Mouse (Mus musculus) MEL-GATA-1-ER (cell line): Measurements from ENCODE around the gene Gatad2a.
A peak's percentile ranks its signal among the peaks of the same experiment; 100 is the strongest.
"Not testable (repeated sequence)": the region's sequence is repeated elsewhere in the genome, so short reads cannot be mapped to it uniquely, and the experiment has no call there.

Source experiments
- DNase-seq: peaks from one replicate; pipeline ENCODE4 v3.0.0-alpha.2; 2012; ENCODE audit warnings: low read depth; ENCODE audit errors: extremely low read depth

The Gatad2a gene

GRCm38 (mm10) chr8:69996589-69997285 lies 553 bp upstream of the Gatad2a start:
- no peak for DNase-seq

- peak; percentile 51 for DNase-seq
Observed at GRCm38 (mm10) chr8:69995422-69995775, 785 bp downstream of the Gatad2a start.

DNA sequence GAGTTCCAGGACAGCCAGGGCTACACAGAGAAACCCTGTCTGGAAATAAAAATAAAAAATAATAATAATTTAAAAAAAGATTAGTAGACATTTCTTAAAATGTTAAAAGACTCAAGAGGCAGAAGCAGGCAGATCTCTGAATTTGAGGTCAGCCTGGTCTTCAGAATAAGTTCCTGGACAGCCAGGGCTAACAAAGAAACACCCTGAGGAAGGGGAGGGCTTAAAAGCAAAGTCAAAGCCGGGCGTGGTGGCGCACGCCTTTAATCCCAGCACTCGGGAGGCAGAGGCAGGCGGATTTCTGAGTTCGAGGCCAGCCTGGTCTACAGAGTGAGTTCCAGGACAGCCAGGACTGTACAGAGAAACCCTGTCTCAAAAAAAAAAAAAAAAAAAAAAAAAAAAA lies 7.2 kb downstream of the Gatad2a start:
- not testable (repeated sequence) for DNase-seq

GRCm38 (mm10) chr8:69987744-69988143 lies 8.4 kb downstream of the Gatad2a start:
- no peak for DNase-seq

GRCm38 (mm10) chr8:69984876-69985553 lies 11.2 kb downstream of the Gatad2a start:
- no peak for DNase-seq

DNA sequence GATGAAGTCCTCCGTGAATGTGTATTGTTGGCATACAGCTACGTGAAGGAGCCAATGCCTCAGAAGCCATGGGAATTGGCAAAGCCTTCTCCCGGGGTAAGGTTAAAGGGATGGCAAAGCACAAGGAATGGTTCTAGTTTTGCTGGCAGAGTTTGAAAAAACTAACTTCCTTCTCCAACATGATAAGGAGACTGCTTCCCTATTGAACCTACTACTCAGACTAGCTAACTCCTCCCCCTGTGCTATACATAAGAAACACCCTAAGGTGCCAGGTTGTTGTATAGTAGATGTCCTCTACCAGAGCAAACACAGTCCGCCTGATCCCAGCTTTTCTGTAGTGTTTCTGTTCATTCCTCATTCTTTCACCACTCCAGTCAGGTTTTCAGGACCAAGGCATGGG lies 17.7 kb downstream of the Gatad2a start:
- DNase-seq, result peak; percentile 60

- no peak for DNase-seq
Observed at GRCm38 (mm10) chr8:69974806-69975205, 21.4 kb downstream of the Gatad2a start.

GRCm38 (mm10) chr8:69974194-69974614 lies 22.0 kb downstream of the Gatad2a start:
- DNase-seq, result peak; percentile 62

DNA sequence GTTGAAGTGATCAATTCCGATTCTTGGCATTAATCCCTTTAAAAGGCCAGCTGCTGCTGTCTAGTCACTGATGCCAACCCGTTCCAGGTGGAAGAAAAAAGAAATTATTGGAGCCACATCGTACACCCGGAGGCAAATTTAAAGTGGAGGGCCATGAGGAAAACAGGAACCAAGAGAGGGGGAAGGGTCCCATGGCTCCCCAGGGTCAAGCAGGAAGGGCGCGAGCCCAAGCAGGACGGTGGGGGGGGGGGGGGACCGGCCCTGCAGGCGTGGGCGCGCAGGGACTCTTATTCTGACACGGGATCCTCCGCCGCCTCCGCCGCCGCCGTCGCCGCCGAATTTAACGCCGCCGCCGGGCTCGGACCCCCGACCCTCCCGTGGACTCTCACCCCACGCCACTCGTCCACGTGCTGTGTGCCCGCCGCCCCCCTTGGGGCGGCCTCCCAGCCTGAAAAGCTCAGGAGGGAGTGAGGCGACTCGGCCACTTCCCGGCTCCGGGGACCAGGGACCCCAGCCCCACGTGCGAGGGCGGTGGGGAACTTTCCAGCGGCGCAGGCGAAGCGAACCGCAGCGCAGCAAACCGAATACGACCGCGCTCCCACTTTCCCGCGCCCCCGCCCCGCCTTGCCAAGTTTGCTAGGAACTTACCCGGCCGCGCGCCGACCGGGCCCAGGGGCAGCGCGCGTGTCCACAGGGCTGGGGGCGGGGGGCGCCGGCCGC lies 22.6 kb downstream of the Gatad2a start:
- no peak for DNase-seq

GRCm38 (mm10) chr8:69973063-69973441 lies 23.1 kb downstream of the Gatad2a start:
- no peak for DNase-seq

DNA sequence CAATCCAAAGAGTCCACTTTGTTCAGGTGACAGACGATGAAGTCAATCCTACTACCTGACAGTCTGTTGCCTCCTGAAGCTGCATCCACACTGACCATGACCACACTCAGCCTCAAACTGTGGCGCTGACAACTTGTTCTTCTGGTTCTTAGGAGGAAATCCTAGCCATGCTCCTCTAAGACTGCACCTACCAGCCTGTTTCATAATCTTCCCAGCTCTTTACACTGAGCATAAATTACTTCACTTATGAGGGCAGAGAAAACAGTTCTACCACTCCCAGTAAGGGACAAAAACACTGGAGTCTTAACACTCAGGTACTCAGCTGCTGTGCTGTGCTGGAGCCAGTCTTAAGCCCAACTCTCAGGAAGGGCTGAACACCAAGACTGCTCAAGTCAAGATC lies 25.3 kb downstream of the Gatad2a start:
- no peak for DNase-seq

DNA sequence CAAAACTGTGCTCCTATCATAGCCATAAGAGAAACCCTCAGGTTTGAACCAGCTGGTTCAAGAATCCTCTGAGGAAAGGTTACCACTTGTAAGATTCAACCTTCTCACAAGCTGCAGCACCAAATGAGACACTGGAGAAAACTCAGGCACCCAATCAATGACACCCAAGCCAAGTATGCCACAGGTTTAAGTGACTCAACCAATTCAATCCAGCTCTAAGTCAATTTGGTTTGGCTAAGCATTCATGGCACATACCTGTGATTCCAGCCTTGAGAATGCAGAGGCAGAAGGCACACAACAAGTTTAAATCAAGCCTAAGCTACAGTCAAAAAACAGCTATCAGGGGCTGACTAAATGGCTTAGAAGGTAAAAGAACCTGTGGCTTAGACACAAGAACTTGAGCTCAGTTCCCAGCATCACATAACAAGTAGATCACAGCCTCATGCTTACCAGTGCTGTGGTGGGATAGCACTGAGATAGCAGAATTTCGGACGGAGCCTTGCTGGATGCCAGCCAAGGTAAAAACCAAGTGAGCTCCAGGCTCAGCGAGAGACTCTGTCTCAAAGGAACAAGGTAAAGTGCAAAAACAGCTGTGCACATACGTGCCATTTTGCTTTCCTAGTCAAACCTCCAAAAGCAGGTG lies 28.8 kb downstream of the Gatad2a start:
- no peak for DNase-seq

GRCm38 (mm10) chr8:69959241-69959640 lies 36.9 kb downstream of the Gatad2a start:
- no peak for DNase-seq

DNA sequence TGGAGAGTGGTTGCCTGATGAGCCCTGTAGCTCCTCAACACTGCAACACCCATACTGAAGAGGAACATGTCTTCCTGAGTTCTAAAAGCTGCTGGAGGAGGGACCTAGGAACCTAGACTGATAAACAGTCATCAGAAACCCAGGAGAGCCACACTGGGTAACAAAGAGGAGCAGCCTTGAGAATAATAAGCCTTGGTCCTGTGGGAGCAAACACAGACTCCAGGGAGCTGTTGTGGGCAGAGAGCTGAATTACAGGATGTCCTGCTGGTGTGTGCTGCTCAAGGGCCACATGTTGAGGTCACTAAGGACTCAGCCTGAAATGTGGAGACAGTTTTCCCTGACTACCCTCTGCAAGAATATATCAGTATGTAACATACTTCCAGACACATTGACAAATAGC lies 38.3 kb downstream of the Gatad2a start:
- DNase-seq, result no peak

DNA sequence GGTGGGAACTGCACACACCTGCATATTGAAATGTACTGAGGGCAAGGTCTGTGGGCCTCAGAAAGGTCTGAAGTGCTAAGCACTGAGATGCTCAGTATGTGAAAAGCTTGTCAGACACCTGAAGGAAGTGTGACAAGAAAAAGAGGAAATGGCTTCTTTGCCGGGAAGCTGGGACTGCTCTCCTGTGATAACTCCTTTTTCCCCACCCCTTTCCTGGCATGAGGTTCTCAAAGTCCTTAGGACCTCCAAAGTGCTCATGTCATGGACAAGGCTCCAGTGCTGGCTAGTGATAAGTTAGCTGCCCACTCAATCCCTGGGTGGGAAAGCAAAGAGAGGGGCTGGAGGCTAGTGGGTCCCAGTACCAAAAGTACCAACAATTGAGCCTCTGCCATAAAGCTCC lies 38.8 kb downstream of the Gatad2a start:
- DNase-seq, result peak; percentile 75

DNA sequence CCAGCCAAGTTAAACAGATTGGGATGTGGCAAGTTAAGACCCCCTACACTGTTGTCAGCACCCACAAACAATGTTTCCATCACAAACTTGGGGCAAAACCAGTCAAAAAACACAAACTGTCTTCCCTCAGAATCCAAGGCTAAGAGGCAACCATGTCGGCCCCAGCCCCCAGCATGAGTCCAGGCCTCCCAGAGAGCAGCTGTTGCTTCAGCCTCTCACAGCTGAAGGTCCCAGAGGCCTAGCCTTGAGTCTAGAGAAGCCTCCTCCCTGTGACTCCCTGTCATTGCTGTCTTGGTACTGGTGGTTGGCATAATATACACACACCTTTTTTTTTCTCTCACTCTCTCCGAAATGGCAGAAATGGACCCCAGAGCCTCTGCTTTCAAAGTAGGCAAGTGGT lies 39.5 kb downstream of the Gatad2a start:
- no peak for DNase-seq

DNA sequence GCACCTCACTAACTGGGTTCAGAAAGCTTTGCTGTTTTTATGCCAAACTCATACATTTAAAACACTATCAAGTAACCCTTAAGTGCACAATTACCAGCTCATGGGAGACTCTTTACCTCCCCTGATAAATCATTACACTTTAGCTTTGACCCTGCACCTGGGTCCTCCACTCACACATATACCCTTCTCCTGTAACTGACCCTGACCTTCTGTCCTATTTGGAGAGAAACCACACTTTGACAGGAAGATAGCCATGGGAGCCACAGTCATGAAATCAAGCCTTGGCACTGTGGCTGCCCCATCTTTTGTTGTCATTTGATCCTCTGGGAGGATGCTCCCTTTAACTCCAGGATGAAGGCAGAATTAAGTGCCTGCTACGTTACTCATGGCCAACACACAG lies 41.5 kb downstream of the Gatad2a start:
- DNase-seq, result no peak

GRCm38 (mm10) chr8:69954213-69954612 lies 42.0 kb downstream of the Gatad2a start:
- no peak for DNase-seq

DNA sequence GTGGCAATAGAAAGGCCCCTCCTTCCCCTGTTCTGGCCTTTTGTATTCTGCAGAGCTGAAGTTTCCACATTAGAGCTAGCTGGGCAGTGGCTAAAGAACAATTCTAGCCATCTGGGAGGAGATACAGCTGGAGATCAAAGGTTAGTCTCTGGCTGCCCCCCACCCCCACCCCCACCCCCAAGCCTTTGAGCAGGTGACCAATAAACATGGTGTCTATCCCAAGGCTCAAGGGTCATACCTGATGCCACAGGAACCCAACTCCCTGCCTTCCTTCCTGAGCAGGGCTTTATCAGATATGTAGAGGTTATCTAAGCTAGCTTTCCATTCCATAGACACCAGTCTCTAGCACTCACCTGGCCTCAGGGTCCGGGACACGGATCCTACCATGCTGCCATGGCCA lies 45.9 kb downstream of the Gatad2a start:
- DNase-seq, result no peak

DNA sequence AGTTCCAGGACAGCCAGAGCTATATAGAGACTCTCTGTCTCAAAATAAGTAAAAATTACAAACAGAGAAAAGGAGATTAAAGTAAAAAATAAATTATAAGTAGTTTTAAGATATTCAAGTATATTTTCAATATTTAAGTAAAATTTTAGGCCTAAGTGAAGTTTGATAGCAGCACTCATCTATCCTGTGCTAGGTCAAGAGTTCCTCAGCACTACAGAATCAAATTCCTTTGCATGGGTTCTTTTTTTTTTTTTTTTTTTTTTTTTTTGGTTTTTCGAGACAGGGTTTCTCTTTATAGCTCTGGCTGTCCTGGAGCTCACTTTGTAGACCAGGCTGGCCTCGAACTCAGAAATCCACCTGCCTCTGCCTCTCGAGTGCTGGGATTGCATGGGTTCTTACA lies 53.7 kb downstream of the Gatad2a start:
- DNase-seq, result not testable (repeated sequence)

- DNase-seq, result no peak
Observed at GRCm38 (mm10) chr8:69940386-69940785, 55.8 kb downstream of the Gatad2a start.

DNA sequence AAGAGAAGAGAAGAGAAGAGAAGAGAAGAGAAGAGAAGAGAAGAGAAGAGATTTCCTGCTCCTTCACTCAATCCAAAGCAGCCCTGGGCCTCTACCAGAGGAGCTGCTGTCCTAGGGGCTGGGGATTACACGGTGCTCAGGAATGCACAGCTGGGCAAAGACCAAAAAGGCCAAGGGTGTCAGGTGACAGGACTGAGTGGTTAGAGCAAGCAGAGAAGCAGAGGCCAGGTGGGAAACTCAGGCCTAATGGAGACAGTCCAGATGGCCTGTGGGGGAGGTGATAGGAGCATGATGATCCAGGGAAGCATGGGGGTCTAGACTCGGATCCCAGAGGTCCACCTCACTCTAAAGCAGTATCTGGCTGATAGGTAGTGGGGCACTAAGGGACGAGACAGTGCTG lies 56.6 kb downstream of the Gatad2a start:
- no peak for DNase-seq
